Mouse (Mus musculus): ENCODE measurements at regions not wholly inside any gene's neighbourhood (a gene's known extent, or its start where the extent isn't known, plus 50 kb on each side); places are given as distances from the start of the nearest gene placed in this dataset.

DNA sequence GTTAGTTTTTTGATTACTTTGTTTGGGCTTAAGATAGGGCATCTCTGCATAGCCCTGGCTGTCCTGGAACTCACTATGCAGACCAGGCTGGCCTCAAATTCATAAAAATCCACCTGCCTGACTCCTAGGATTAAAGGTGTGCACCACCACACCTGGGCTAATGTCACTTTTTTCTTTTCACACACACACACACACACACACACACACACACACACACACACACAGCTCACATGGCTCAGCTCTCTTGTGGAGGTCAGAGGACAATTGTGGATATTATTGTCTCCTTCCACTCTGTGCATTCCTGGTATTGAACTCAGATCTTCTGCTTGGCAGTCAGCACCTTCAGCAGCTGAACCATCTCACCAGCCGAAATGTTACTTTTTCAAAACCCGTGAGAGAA lies 110.5 kb upstream of the Egln3 start:
- DNase-seq (ENCODE audit: low spot score), result no peak

DNA sequence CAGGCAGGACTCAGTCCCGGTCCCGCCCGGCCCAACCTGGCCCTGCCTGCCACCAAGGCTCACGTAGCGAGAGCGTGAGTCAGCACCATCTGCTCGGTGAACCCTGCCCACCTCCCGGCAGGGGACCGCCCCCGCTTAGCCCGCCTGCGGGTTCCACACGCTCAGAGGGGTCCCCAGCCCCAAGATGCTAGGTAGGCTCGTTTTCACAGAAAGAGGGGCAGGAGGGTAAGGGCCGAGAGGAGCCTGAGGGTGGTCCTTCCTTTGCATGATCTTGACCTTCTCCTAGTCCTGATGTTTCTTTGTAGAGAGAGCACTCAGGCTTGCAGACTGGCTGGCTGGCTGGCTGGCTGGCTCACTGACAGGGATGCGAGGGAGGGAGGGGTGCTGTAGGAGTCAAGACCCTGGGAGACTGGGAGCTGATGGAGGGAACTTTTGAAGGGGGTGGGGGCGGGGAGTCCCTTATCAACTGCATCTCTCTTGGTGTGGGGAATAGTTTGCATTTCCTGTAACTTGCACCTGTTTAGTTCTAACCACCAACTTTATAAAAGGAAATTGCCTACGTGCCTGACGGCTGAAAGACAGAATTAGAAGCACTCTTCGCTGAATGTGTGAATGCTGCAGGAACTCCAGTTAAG lies 109.7 kb upstream of the Egln3 start:
- DNase-seq (ENCODE audit: low spot score), result peak; percentile 32

DNA sequence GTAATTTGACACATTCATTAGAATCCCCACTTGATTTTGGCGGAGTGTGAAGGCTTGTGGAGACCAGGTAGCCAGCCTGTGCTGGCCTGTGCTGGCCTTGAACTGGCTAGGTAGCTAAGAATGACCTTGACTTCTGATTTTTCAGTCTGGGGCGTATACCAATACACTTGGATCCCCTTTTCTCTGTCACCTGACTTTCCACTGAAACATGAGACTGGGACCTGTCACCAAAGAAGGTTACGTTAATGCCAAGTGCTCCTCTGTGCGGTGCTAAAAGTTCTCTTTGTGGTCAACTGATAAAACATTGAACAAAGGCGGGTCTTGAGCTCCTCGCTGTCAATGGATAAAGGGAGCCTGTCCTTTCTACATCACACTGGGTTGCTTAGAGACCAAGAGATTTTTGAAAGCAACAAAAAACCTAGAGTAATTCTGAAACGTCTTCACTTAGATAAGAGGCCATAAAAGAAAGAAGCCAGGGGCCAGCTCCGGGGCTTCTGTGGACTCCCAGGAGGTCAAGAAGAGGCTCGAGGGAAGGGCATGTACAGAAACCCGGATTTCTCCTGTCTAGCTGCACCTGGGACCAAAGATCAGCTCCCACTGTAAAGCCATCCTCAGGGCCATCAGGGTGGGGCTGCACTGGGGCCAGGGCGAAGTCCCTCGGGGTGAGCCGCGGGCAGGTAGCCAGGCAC lies 109.0 kb upstream of the Egln3 start:
- DNase-seq (ENCODE audit: low spot score), result no peak

DNA sequence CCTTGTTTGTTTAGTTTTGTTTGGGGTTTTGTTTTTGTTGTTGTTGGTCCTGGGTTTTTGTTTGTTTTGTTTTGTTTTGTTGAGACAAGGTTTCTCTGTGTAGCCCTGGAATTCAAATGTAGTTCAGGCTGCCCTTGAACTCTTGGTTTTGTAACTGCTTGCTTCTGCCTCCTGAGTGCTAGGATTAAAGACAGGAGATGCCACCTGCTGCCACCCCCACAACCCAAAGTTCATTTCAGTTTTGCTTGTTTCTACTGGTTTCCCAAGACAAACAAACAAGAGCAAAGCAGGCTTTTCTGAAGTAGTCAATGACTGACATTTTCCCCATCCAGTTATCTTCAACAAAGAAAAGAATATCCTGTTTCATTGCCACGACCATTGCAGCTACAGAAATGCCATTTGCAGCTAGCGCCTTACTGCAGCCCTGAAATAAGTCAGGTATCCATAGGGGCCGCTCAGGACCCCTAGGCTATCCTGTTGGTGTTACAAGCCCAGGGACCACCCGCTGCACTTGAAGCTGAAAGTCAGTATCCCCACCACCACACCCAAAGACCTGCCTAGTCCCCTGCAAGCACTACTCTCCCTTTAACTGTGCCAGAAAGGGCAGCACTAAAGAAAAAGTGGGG lies 108.3 kb upstream of the Egln3 start:
- DNase-seq (ENCODE audit: low spot score), result no peak

DNA sequence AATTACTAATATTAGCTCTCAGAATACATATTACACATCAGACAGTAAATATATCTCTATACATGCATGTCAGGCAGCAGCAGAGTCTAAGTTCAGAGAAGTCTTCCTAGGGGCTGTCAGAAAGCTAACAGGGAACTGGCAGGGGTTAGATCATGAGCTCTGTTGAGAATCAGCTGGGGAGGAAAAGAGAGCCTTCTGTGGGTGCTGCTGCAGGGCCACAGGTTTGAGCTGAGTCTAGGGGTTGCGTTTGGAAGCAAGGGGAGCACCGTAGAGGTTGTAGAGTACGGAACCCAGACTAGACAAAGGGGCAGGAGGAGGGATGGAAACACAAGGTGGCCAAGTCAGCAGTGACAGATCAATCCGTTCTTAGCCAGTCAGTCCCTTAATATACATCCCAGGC lies 106.2 kb upstream of the Egln3 start:
- DNase-seq (ENCODE audit: low spot score), result no peak

DNA sequence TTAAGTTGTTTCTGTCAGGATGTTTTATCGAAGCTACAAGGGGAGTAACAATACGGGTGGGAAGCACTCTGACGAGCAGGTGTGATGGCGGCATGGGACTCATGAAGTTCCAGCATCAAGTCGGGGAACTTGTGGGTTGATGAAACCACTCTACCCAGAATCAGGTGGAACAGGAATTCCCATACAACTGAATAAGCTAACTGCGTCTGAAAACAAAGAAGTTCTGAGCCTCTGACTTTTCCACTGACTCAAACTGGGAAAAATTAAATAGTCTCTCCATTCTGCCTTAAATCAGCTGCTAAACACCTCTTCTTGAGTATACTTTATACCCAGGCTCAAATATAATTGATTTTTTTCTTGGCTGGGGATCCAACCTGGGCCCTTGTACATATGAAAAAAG lies 105.6 kb upstream of the Egln3 start:
- DNase-seq (ENCODE audit: low spot score), result no peak

DNA sequence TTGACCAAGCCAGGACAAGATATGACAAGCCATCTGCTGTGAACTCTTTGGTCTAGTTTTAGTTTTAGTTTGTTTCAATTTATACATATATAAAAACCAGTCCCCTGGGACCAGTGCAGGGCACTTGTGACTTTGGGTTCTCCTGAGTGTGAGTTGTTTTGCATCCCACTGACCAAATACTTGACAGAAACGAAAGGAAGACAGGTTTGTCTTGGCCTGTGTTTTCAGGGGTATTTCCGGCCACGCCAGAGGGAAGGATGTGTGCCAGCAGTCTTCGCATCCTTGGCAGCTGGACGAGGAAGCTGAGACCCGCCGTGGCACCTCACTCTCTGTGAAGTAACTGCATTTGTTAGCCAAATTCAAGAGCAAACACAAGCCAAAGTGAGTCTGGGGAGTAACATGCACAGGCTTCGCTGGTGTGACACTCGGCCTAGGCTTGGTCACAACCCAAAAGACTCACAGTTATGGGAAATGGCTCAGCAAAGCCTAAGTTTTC lies 101.5 kb upstream of the Egln3 start:
- DNase-seq (ENCODE audit: low spot score), result no peak

DNA sequence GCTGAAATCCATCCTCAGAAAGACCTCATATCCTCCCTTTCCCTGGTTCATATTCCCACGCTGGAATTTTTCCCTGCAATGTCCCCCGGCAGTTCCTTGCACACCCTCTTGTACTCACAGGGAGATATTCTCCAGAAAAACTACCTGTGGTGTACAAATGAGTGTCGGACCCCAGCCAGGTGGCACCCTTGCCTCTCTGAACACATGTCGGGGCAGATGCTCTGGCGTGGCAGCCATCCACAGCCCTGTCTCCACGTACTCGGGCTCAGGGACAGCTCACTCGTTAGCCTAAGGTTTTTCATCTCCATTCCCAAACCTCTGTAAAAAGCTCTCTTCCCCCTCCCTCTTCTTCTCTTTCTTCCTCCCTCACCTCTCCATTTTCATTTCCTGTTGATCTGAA lies 100.1 kb upstream of the Egln3 start:
- DNase-seq (ENCODE audit: low spot score), result no peak

DNA sequence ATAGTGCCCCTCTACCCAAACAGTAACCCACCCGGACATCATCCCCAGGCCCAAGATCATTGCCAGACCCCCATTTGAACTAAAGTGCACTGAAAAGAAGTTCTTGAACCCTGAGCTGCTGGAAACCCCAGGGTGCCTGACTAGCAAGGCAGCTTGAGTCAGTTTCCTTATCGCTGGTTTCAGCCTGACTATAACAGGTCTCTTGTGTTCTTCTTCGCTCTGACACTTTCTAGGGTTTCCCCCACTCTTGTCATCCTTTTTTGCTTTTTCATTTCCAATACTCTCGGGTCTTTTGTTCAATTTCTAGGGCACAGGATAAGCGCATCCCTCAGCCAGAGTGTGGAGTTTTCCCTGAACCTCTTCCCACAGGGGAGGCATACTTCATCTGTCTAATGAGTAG lies 95.8 kb upstream of the Egln3 start:
- no peak for DNase-seq (ENCODE audit: low spot score)

DNA sequence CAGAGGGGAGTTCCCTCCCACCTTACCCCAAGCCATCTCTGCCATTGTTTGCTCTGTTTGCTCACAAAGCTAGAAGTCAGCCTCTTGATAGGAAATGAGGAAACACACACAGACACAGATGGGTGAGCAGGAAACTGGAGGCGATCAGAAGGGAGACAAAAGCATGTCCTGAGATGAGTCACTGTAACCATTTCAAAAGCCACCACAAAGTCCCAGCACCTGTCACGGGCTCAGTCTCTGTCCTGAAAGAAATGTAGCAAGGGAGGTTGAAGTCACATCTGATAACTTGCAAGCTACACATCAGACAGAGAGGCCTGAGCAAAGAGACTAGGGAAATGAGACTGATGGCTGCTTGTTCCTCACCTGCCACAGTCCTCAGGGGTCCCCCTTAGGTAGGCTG lies 89.6 kb upstream of the Egln3 start:
- no peak for DNase-seq (ENCODE audit: low spot score)

DNA sequence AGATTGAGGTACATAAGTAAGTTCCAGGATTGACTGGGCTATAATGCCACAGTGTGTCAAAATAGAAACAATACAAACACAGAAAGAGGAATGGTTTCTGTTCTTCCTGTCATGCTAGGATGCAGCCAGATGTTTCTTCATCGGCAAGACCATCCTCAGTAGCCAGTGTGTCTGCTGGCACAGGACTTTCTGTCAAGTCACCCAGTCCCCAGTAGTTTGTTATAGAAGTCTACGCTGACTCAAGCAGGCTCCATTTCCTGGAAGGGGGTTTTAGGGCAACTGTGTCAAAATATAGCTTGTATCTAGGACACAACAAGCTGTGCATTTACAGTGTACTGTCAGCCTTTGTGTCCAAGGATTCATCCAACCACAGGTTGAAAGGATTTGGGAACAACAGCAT lies 86.7 kb upstream of the Egln3 start:
- DNase-seq (ENCODE audit: low spot score), result no peak

DNA sequence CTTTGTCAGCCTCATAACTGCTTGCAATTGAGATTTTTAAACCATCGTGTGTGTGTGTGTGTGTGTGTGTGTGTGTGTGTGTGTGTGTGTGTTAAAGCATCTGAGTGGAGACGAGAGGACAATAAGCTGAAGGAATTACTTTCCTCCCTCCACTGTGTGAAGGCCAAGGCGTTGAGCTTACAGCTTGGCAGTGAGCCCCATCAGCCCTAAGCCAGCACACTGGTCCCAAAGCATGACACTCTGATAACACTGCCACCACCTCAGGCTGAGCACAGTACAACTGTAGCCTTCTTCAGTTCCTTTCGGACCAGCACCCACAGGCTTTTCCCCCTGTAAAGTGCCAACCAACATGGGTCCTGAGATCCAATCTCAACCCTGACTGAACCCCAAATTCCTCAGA lies 85.1 kb upstream of the Egln3 start:
- DNase-seq (ENCODE audit: low spot score), result no peak

DNA sequence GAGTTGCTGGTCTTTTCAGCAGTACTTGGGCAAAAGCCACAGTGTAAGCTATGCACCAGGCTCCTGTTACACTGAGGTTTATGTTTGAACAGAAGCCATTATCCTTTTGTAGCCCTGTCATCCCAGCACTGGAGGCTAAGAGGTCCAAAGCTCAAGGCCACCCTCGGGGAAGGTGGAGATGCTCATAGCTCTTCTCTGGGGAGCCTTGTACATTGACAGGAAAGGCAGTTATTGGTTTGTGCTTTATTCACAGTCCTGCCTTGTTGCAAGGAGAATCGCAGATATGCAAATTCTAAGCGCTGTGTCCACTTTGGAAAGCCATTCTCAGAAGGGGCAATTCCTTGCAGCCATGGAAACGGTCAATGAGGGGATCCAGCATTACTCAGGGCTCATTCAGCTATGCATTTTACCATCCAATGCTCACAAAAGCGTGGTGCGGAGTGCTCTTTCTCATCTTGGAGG lies 84.4 kb upstream of the Egln3 start:
- no peak for DNase-seq (ENCODE audit: low spot score)

DNA sequence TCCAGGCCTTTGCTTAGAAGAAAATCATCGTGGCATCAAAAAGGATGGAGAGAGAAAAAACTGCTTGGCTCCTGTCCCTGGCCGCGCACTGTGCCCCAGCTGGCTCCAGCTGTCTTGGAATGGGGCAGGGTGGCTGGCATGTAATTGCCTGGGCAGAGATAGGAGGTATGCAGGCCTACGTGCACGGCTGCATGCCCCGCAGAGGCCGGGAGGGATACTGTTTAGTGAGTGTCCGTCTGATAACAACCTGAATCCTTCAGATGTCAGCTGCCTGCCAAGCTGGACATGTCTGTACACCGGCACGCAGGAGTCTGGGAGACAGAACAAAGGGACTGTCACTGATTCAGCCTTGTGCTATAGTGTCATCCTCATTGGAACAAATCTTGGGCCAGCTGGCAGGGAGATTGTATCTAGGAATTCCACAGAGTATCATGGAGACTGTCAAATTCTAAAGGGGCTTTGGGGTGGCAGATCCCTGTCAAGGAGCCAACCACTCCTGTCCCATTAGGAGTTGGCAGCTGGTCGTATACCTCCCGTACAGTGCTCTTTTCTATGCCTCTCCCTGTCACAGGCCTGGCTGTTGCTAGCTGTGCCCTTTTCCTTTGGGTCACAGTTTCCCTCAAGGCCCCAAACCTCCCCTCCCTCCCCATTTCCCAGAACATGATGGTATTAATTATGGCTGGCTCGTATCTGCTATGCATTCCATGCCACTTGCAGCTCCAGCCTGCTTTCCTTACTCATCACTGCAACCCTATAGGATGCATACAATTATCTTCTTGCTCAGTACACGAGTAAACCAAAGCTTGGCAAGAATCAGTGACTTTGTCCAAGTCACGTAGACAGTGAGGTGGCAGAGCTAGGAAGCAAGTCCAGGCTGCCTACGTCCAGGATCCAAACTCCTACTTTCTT lies 83.5 kb upstream of the Egln3 start:
- DNase-seq (ENCODE audit: low spot score), result no peak

DNA sequence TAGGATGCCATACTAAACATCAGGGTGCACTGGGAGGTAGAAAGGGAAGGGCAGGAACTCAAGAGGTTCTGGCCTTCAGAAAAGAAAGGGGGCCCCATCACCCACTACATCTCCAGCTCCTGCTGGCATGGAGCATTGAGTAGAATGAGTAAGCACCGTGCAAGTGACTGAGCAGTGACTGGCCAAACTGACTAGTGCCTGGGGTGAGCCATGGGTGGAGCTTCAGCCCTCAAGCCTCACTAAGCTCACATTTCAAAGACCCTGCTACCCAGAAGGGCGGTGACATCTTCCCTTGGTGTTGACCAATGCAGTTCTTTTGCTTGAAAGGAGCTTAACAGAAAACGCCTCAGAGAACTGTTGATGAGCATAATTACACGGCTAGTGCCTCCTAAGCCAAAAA lies 80.0 kb upstream of the Egln3 start:
- no peak for DNase-seq (ENCODE audit: low spot score)

DNA sequence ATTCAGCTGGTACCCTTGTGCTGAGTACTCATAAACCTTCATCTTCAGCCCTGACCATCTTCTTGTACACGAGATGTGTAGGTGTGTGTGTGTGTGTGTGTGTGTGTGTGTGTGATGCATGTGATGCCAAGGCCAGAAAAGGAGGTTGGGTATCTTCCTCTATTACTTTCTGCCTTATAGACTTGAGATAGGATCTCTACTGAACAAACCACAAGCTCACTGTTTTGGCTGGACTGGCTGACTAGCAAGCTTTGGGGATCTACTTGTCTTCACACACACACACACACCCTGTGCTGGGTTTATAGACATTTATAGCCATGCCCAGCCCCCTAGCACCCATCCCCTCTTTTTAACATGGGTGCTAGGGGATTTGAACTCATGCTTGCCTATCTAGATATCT lies 79.4 kb upstream of the Egln3 start:
- DNase-seq (ENCODE audit: low spot score), result no peak

DNA sequence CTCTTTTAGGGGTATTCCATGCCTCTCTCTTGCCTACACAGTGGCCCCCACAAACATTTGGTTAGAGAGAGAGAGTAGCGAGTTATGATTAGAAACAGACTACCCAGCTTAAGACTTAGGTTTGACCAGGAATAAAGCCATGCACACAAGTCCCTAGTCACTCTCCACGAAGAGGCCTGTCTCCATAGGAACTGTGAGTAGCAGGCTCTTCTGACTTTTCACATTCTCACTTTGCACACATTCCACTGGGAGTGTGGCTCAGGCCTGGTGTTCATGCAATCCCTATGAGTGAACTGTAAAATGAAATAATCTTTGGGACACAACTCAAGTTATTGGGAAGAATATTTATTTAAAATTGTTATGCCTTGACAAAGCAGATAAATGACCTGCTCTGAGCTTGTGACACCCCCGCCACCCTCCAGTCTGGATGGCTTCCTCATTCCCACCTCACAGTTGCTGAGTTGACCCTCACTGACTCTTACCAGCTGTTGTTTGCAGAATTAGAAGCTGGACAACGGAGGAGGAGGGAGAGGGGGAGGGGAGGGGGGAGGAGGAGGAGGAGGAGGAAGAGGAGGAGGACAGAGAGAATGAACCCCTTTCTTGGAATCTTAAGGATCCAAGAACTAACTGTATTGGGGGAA lies 78.7 kb upstream of the Egln3 start:
- no peak for DNase-seq (ENCODE audit: low spot score)

DNA sequence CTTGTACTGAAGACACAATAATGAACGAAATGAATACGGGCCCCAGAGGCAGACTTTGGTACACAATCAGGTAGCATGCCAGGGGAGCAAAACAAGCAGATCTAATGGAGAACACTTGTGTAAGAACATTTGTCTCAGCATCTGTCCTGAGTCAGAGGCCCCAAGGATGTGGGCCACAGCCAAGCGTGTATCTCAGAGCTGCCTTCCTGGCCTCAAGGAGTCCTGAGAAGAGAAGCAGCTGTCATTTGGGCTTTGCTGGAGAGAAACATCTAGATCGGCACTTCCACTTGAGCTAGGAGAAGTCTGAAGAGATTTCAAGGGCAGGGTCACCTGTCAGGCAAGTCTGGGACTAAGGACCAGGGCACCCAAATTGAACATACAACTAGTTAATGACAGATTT lies 76.8 kb upstream of the Egln3 start:
- no peak for DNase-seq (ENCODE audit: low spot score)

DNA sequence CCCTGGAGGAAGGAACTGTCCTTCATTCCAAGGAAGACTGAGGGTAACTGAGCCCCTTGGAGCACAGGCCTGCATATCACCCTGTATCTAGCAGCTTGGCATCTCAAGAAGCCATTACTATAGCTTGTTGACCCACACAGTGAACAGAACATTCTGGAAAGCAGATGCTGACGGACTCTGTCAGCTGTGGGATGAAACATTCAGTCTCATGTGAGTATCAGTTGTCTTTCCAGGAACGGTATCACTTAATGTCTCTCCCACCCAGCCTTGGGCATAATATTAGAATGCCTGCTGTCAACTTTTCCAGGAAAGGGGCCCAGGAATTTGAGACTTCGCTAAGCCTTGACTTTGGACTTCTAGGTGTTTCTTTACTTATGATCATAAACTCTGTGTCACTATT lies 76.3 kb upstream of the Egln3 start:
- DNase-seq (ENCODE audit: low spot score), result no peak

DNA sequence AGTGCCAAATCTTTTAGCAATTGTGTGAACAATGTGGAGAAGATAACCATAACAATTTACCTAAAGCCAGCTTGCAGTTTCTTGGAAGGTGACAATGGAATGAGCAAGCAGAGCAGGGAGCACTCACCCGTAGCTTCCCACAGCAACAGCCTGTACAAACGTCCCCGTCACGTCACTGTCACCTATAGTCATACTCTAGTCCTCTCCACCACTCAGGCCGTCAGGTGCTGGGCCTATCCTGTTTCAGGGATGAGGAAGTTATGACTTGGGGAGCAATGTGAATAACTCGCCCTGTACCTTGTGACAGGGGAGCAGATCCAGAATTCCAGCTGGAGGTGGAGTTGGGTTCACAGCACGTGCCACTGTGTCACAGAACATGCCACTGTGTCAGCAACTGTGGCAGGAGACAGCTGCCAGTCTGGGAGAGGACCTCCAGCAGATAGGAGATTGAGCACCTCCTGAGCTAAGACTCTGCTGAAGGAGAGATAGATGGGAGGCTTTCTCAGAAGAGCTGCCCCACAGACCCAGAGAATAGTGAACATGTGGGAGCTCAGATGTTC lies 73.4 kb upstream of the Egln3 start:
- DNase-seq (ENCODE audit: low spot score), result no peak

DNA sequence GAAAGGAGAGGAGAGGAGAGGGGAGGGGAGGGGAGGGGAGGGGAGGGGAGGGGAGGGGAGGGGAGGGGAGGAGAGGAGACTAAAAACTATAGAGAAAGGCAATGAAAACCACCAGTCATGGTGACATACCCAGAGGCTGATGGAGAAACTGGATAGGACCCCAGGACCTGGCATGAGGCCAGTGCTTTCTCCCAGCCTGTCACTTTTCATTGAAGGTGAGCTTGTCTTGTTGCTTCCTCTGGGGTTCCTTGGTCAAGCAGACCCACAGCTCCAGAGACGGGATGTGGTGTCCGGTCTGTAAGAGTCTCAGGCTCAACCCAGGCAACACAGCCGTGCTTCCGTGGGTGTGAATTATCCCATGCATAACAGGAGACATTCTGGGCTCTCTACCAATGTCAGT lies 69.8 kb upstream of the Egln3 start:
- no peak for DNase-seq (ENCODE audit: low spot score)

DNA sequence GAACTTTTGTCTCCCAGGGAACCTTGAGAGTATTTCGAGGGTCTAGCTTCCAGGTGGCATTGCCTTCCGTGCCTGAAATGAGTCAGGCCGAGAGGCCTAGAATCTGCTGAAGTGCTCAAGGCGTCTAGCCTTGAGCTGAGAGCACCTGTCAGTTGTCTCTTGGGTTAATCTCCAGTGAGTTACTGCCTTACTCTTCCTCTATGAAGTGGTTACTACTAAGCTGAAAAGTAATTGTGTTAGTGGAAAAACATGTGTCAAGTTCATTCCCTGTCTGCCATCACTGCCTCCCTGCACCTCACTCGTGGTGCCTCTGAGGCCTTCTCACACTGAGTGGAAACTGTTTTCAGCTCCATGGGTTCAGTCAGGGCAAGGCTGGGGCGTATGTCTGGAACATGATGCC lies 69.0 kb upstream of the Egln3 start:
- DNase-seq (ENCODE audit: low spot score), result no peak

Data from ovary, postnatal 14 days (tissue).